Mouse (Mus musculus): ENCODE measurements at regions not wholly inside any gene's neighbourhood (a gene's known extent, or its start where the extent isn't known, plus 50 kb on each side); places are given as distances from the start of the nearest gene placed in this dataset.

DNA sequence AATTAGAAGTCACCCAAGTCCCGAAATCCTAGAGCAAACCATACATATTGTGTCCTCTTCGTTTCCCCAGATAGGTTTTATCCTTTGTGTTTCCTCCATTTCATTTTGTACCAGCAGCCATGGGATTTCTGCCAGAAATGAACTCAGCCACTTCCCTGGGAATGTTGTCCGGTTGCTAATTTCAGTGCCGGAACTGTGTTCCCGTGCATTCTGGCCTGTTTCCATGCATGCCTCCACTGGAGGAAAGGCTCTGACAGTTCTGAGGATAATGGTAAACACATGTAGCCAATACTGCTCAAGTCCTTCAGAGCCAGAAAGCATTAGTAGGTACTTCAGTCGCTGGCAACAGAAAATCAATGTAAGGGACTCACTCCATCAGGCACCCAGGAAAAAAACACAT lies 112.8 kb upstream of the Tbx18 start:
- dilution Hi-C loops (cut with MboI; ENCODE audit: extremely low pct_ligation_motif_present, extremely low pct_unique_long_range_greater_than_20kb, low sequenced_read_pairs) (no loop called here), in situ Hi-C loops (cut with MboI; ENCODE audit: low pct_ligation_motif_present, low pct_unique_long_range_greater_than_20kb, low sequenced_read_pairs) (no loop called here)
- no peaks in the 10 kb centered on the region for H3K27me3 ChIP-seq (replicated peaks)
- no peak overlapping the region for H3K27ac ChIP-seq (ENCODE audit: insufficient read depth, low read depth)
- H3K4me2 ChIP-seq (ENCODE audit: insufficient read depth, low read depth, poor library complexity, severe bottlenecking): no peak overlapping the region
- H3K4me3 ChIP-seq (replicated peaks in 1 of 3; ENCODE audit: low read depth in 2 of 3, low read length in 2 of 3, poor library complexity in 1 of 3): no peak overlapping the region
- no peaks in the 10 kb centered on the region for H3K79me2 ChIP-seq (replicated peaks; ENCODE audit: control insufficient read depth, extremely low read depth, insufficient read depth, poor library complexity, severe bottlenecking)
- no peak overlapping the region for H3K9ac ChIP-seq (ENCODE audit: insufficient read depth, low read depth)
- no peaks in the 10 kb centered on the region for H3K36me3 ChIP-seq (replicated peaks in 1 of 2; ENCODE audit: control insufficient read depth in 1 of 2, insufficient read depth in 1 of 2, low read length in 1 of 2)
- H3K4me1 ChIP-seq (ENCODE audit: control insufficient read depth in 1 of 2, insufficient read depth in 2 of 2): no peaks in the 10 kb centered on the region
- no peak for DNase-seq (ENCODE audit: extremely low read depth)
- no peaks in the 10 kb centered on the region for H3K9me3 ChIP-seq (replicated peaks; ENCODE audit: low read length)
- TF ChIP-seq MAFK (IDR thresholded peaks at IDR 0.05; ENCODE audit: insufficient replicate concordance, low read length) (no peak), UBTF (IDR thresholded peaks at IDR 0.05; ENCODE audit: low read depth, low read length) (no peak), USF2 (conservative IDR thresholded peaks at IDR 0.05; ENCODE audit: low read depth, low read length) (no peak), E2F4 (IDR thresholded peaks at IDR 0.05; ENCODE audit: insufficient replicate concordance, low read depth, low read length) (no peak), TBP (conservative IDR thresholded peaks at IDR 0.05; ENCODE audit: low read depth, low read length) (no peak), MAZ (IDR thresholded peaks at IDR 0.05; ENCODE audit: low read depth, low read length) (no peak), ZNF384 (IDR thresholded peaks at IDR 0.05; ENCODE audit: low read depth, low read length) (no peak), RAD21 (IDR thresholded peaks at IDR 0.05; ENCODE audit: low read depth, low read length) (no peak), CTCF (conservative IDR thresholded peaks at IDR 0.05 in 1 of 2, IDR thresholded peaks at IDR 0.05 in 1 of 2; ENCODE audit: low read depth in 2 of 2, low read length in 2 of 2) (no peak), IRF4 (IDR thresholded peaks at IDR 0.05; ENCODE audit: low read depth, low read length) (no peak), MAX (IDR thresholded peaks at IDR 0.05; ENCODE audit: low read length) (no peak), EP300 (IDR thresholded peaks at IDR 0.05; ENCODE audit: low read length) (no peak), NRF1 (IDR thresholded peaks at IDR 0.05; ENCODE audit: low read depth, low read length) (no peak), TCF12 (IDR thresholded peaks at IDR 0.05; ENCODE audit: low read depth, low read length) (no peak), ETS1 (conservative IDR thresholded peaks at IDR 0.05; ENCODE audit: low read depth, low read length) (no peak), USF1 (IDR thresholded peaks at IDR 0.05; ENCODE audit: low read depth, low read length) (no peak), ELF1 (IDR thresholded peaks at IDR 0.05; ENCODE audit: low read depth, low read length) (no peak), SMC3 (IDR thresholded peaks at IDR 0.05; ENCODE audit: low read depth, low read length) (no peak)

DNA sequence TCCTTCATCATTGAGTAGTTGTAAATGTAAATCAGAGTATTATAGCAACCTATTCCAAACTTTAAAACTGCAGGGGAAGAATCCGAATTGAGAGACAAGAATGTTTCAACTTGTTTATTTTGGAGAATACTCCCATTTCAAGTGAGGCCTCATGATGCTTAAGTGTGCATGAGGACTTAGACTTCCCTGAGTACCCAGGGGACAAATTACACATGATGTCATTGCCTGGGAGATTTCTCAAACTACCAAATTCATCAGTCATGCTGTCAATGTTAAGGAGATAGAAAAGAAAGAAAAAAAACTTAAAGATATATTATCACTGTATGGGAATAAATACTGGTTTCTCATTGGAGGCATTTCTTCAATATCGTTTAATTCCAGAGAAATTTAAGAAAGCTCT lies 113.4 kb upstream of the Tbx18 start:
- dilution Hi-C loops (cut with MboI; ENCODE audit: extremely low pct_ligation_motif_present, extremely low pct_unique_long_range_greater_than_20kb, low sequenced_read_pairs): no loop called here
- Histone ChIP-seq H3K4me1 (ENCODE audit: control insufficient read depth in 1 of 2, insufficient read depth in 2 of 2) (no peaks in the 10 kb centered on the region), H3K36me3 (replicated peaks in 1 of 2; ENCODE audit: control insufficient read depth in 1 of 2, insufficient read depth in 1 of 2, low read length in 1 of 2) (no peaks in the 10 kb centered on the region), H3K4me3 (replicated peaks in 1 of 3; ENCODE audit: low read depth in 2 of 3, low read length in 2 of 3, poor library complexity in 1 of 3) (no peak overlapping the region), H3K9me3 (replicated peaks; ENCODE audit: low read length) (no peaks in the 10 kb centered on the region), H3K4me2 (ENCODE audit: insufficient read depth, low read depth, poor library complexity, severe bottlenecking) (no peak overlapping the region), H3K27me3 (replicated peaks) (no peaks in the 10 kb centered on the region), H3K27ac (ENCODE audit: insufficient read depth, low read depth) (no peak overlapping the region), H3K79me2 (replicated peaks; ENCODE audit: control insufficient read depth, extremely low read depth, insufficient read depth, poor library complexity, severe bottlenecking) (no peaks in the 10 kb centered on the region), H3K9ac (ENCODE audit: insufficient read depth, low read depth) (no peak overlapping the region)
- in situ Hi-C loops (cut with MboI; ENCODE audit: low pct_ligation_motif_present, low pct_unique_long_range_greater_than_20kb, low sequenced_read_pairs): no loop called here
- no peak for DNase-seq (ENCODE audit: extremely low read depth)
- no peak for TF ChIP-seq JUND (conservative IDR thresholded peaks at IDR 0.05; ENCODE audit: low read depth, low read length)
- TF ChIP-seq MAFK (IDR thresholded peaks at IDR 0.05; ENCODE audit: insufficient replicate concordance, low read length): no peak
- TF ChIP-seq TCF12 (IDR thresholded peaks at IDR 0.05; ENCODE audit: low read depth, low read length): no peak
- TF ChIP-seq POLR2A (IDR thresholded peaks at IDR 0.05; ENCODE audit: low read depth, low read length): no peak
- no peak for TF ChIP-seq MYC (IDR thresholded peaks at IDR 0.05; ENCODE audit: low read depth, low read length)
- TF ChIP-seq SMC3 (IDR thresholded peaks at IDR 0.05; ENCODE audit: low read depth, low read length): no peak
- no peak for TF ChIP-seq ZKSCAN1 (IDR thresholded peaks at IDR 0.05; ENCODE audit: borderline replicate concordance, low read depth, low read length)
- no peak for TF ChIP-seq SIN3A (IDR thresholded peaks at IDR 0.05; ENCODE audit: low read length)
- no peak for TF ChIP-seq MXI1 (IDR thresholded peaks at IDR 0.05; ENCODE audit: low read depth, low read length)
- TF ChIP-seq EP300 (IDR thresholded peaks at IDR 0.05; ENCODE audit: low read length): no peak
- TF ChIP-seq RCOR1 (conservative IDR thresholded peaks at IDR 0.05; ENCODE audit: low read depth, low read length): no peak
